Mouse (Mus musculus) neural tube, embryonic 13.5 days (tissue): ENCODE results near the gene Frmd4a. TPM values are rescaled to one million over a fixed set of nuclear protein-coding genes. Genes with fewer than 3 reads are reported as not detected.

Experiments used
- ATAC-seq: fragments of 200-750 bp; cut with Nextera tagmentation; 2 replicates; pipeline ENCODE4 v1.8.0; 2017; ENCODE audit warnings: low read depth, mild to moderate bottlenecking, moderate TSS enrichment, moderate library complexity
- H3K27ac ChIP-seq: fragments of 300-500 bp; sonication (generic); replicated peaks from 2 replicates; pipeline ENCODE4 v1.5.1; 2015; ENCODE audit warnings: moderate library complexity, mild to moderate bottlenecking, inconsistent platforms
- H3K27me3 ChIP-seq: fragments of 300-500 bp; sonication (generic); 2 replicates; pipeline ENCODE4 v1.6.1; 2015; ENCODE audit warnings: mild to moderate bottlenecking, inconsistent platforms
- H3K36me3 ChIP-seq: fragments of 300-500 bp; sonication (generic); 2 replicates; pipeline ENCODE4 v1.6.1; 2015; ENCODE audit warnings: mild to moderate bottlenecking, inconsistent platforms
- H3K4me1 ChIP-seq: fragments of 300-500 bp; sonication (generic); replicated peaks from 2 replicates; pipeline ENCODE4 v1.6.1; 2015; ENCODE audit warnings: inconsistent platforms
- H3K4me2 ChIP-seq: fragments of 300-500 bp; sonication (generic); 2 replicates; pipeline ENCODE4 v1.6.1; 2015; ENCODE audit warnings: inconsistent platforms, mild to moderate bottlenecking, moderate library complexity
- H3K4me3 ChIP-seq: fragments of 300-500 bp; sonication (generic); 2 replicates; pipeline ENCODE4 v1.5.1; 2015; ENCODE audit warnings: mild to moderate bottlenecking, inconsistent platforms
- H3K9ac ChIP-seq: fragments of 300-500 bp; sonication (generic); 2 replicates; pipeline ENCODE4 v1.6.1; 2015; ENCODE audit warnings: moderate library complexity, mild to moderate bottlenecking, inconsistent platforms
- H3K9me3 ChIP-seq: fragments of 300-500 bp; sonication (generic); 2 replicates; pipeline ENCODE4 v1.6.1; 2016; ENCODE audit warnings: inconsistent platforms
- WGBS: fragments of 180-500 bp; shearing (Covaris S2); methylation state at CpG from one replicate; pipeline ENCODE4 v1.1.7; 2015; 5-methylcytosine and 5-hydroxymethylcytosine counted together
- polyA plus RNA-seq: library from polyadenylated mRNA; unstranded; fragments of >200 nt; fragmentation: Nextera tagmentation; extraction: Ambion mirVana; gene quantifications from 2 replicates; pipeline ENCODE4 v1.2.1, GENCODE M21; 2015

Frmd4a gene
- polyA plus RNA-seq, 1 experiment from 2014 or later: 49.2 TPM

GRCm38 (mm10) chr2:4532198-4532568, 514.7 kb downstream of the Frmd4a start:
- Histone ChIP-seq H3K9ac (no peak overlapping the region), H3K27me3 (no peaks in the 10 kb centered on the region), H3K27ac (no peak overlapping the region), H3K9me3 (no peaks in the 10 kb centered on the region), H3K36me3 (peaks cover 65% of the 10 kb centered on the region), H3K4me3 (no peak overlapping the region), H3K4me2 (no peak overlapping the region), H3K4me1 (peaks cover 18% of the 10 kb centered on the region)
- 96% methylated on average over 5 of the region's 5 CpGs for WGBS
- no peak for ATAC-seq

GRCm38 (mm10) chr2:4532945-4533344, 515.4 kb downstream of the Frmd4a start:
- no peak overlapping the region for H3K27ac ChIP-seq
- peaks cover 73% of the 10 kb centered on the region for H3K36me3 ChIP-seq
- H3K27me3 ChIP-seq: no peaks in the 10 kb centered on the region
- H3K4me3 ChIP-seq: no peak overlapping the region
- ATAC-seq: no peak
- H3K4me2 ChIP-seq: no peak overlapping the region
- no peaks in the 10 kb centered on the region for H3K9me3 ChIP-seq
- H3K4me1 ChIP-seq: peaks cover 18% of the 10 kb centered on the region
- H3K9ac ChIP-seq: no peak overlapping the region
- WGBS: 97% methylated on average over 6 of the region's 6 CpGs

- Histone ChIP-seq H3K9ac (no peak overlapping the region), H3K27ac (no peak overlapping the region), H3K4me1 (peaks cover 8% of the 10 kb centered on the region), H3K9me3 (no peaks in the 10 kb centered on the region), H3K4me3 (no peak overlapping the region), H3K4me2 (no peak overlapping the region), H3K27me3 (no peaks in the 10 kb centered on the region), H3K36me3 (peaks cover 76% of the 10 kb centered on the region)
- ATAC-seq: no peak
- 92% methylated on average over 9 of the region's 9 CpGs for WGBS
These were observed 517.8 kb downstream of the Frmd4a start for GRCm38 (mm10) chr2:4535187-4535864.

GRCm38 (mm10) chr2:4541330-4541729, 523.8 kb downstream of the Frmd4a start:
- no peak overlapping the region for H3K9ac ChIP-seq
- no peak overlapping the region for H3K4me2 ChIP-seq
- no peaks in the 10 kb centered on the region for H3K9me3 ChIP-seq
- peaks cover 48% of the 10 kb centered on the region for H3K36me3 ChIP-seq
- 45% methylated on average over 4 of the region's 4 CpGs for WGBS
- H3K27ac ChIP-seq: peak overlapping the region; percentile 79
- no peaks in the 10 kb centered on the region for H3K27me3 ChIP-seq
- H3K4me3 ChIP-seq: no peak overlapping the region
- no peak for ATAC-seq
- H3K4me1 ChIP-seq: peaks cover 54% of the 10 kb centered on the region

GRCm38 (mm10) chr2:4541844-4542628, 524.5 kb downstream of the Frmd4a start:
- Histone ChIP-seq H3K4me2 (0 out of 2 replicates have a peak overlapping the region, but pooled peaks have one; percentile 4), H3K27ac (peak overlapping the region; percentile 79), H3K36me3 (peaks cover 41% of the 10 kb centered on the region), H3K4me3 (no peak overlapping the region), H3K9me3 (no peaks in the 10 kb centered on the region), H3K9ac (peak overlapping the region; percentile 26), H3K4me1 (peaks cover 54% of the 10 kb centered on the region), H3K27me3 (no peaks in the 10 kb centered on the region)
- 16% methylated on average over 11 of the region's 11 CpGs for WGBS
- ATAC-seq: peak; percentile 56

GRCm38 (mm10) chr2:4542629-4543416, 525.3 kb downstream of the Frmd4a start:
- Histone ChIP-seq H3K4me3 (no peak overlapping the region), H3K36me3 (peaks cover 33% of the 10 kb centered on the region), H3K27me3 (no peaks in the 10 kb centered on the region), H3K9me3 (no peaks in the 10 kb centered on the region), H3K4me1 (peaks cover 54% of the 10 kb centered on the region), H3K4me2 (no peak overlapping the region), H3K9ac (peak overlapping the region; percentile 26; the same call in 1 of the 2 replicates), H3K27ac (peak overlapping the region; percentile 79)
- ATAC-seq: peak; percentile 24; the same call in 1 of the 2 replicates
- 43% methylated on average over 11 of the region's 11 CpGs for WGBS

GRCm38 (mm10) chr2:4543417-4543775, 525.9 kb downstream of the Frmd4a start:
- peak; percentile 21; the same call in 1 of the 2 replicates for ATAC-seq

GRCm38 (mm10) chr2:4544360-4544759, 526.8 kb downstream of the Frmd4a start:
- WGBS: 77% methylated on average over 5 of the region's 5 CpGs
- H3K27ac ChIP-seq: no peak overlapping the region
- peaks cover 35% of the 10 kb centered on the region for H3K36me3 ChIP-seq
- ATAC-seq: no peak
- H3K9ac ChIP-seq: no peak overlapping the region
- H3K4me1 ChIP-seq: peaks cover 54% of the 10 kb centered on the region
- H3K9me3 ChIP-seq: no peaks in the 10 kb centered on the region
- no peak overlapping the region for H3K4me2 ChIP-seq
- H3K4me3 ChIP-seq: no peak overlapping the region
- H3K27me3 ChIP-seq: no peaks in the 10 kb centered on the region

More at GRCm38 (mm10) chr2:4543417-4543775, 525.9 kb downstream of the Frmd4a start:
- H3K4me1 ChIP-seq: peaks cover 54% of the 10 kb centered on the region
- peaks cover 29% of the 10 kb centered on the region for H3K36me3 ChIP-seq
- no peak overlapping the region for H3K9ac ChIP-seq
- no peaks in the 10 kb centered on the region for H3K27me3 ChIP-seq
- 3% methylated on average over 1 of the region's 1 CpGs for WGBS
- H3K4me3 ChIP-seq: no peak overlapping the region
- no peaks in the 10 kb centered on the region for H3K9me3 ChIP-seq
- peak overlapping the region; percentile 79 for H3K27ac ChIP-seq
- H3K4me2 ChIP-seq: no peak overlapping the region

GRCm38 (mm10) chr2:4545261-4545660, 527.7 kb downstream of the Frmd4a start:
- Histone ChIP-seq H3K4me3 (no peak overlapping the region), H3K4me1 (peaks cover 46% of the 10 kb centered on the region), H3K9ac (no peak overlapping the region), H3K9me3 (no peaks in the 10 kb centered on the region), H3K27me3 (no peaks in the 10 kb centered on the region), H3K27ac (no peak overlapping the region), H3K36me3 (peaks cover 39% of the 10 kb centered on the region), H3K4me2 (no peak overlapping the region)
- no peak for ATAC-seq
- 83% methylated on average over 6 of the region's 6 CpGs for WGBS

- Histone ChIP-seq H3K4me1 (peaks cover 40% of the 10 kb centered on the region), H3K4me2 (no peak overlapping the region), H3K36me3 (peaks cover 53% of the 10 kb centered on the region), H3K9me3 (no peaks in the 10 kb centered on the region), H3K4me3 (no peak overlapping the region), H3K27ac (no peak overlapping the region), H3K27me3 (no peaks in the 10 kb centered on the region), H3K9ac (no peak overlapping the region)
- WGBS: 93% methylated on average over 5 of the region's 5 CpGs
- no peak for ATAC-seq
These were observed 529.6 kb downstream of the Frmd4a start for GRCm38 (mm10) chr2:4547003-4547662.

GRCm38 (mm10) chr2:4549271-4549670, 531.8 kb downstream of the Frmd4a start:
- no peak overlapping the region for H3K27ac ChIP-seq
- peaks cover 22% of the 10 kb centered on the region for H3K4me1 ChIP-seq
- H3K9me3 ChIP-seq: no peaks in the 10 kb centered on the region
- 92% methylated on average over 14 of the region's 14 CpGs for WGBS
- H3K4me2 ChIP-seq: no peak overlapping the region
- H3K27me3 ChIP-seq: no peaks in the 10 kb centered on the region
- no peak overlapping the region for H3K9ac ChIP-seq
- ATAC-seq: no peak
- H3K36me3 ChIP-seq: peaks cover 53% of the 10 kb centered on the region
- H3K4me3 ChIP-seq: no peak overlapping the region
